Mouse (Mus musculus) stomach, embryonic 15.5 days (tissue): ENCODE data around the gene Plekha3. TPM values are rescaled to one million over a fixed set of nuclear protein-coding genes. Genes with fewer than 3 reads are reported as not detected.

ENCODE experiments used
- ATAC-seq: fragments of 200-750 bp; cut with Nextera tagmentation; 2 replicates; pipeline ENCODE4 v1.8.0; 2017; ENCODE audit warnings: low read depth, moderate number of reproducible peaks, moderate TSS enrichment; ENCODE audit not compliant: insufficient read depth, low FRiP score
- H3K27ac ChIP-seq: fragments of 300-500 bp; sonication (generic); 2 replicates; pipeline ENCODE4 v1.5.1; 2015; ENCODE audit warnings: mild to moderate bottlenecking, inconsistent platforms
- H3K27me3 ChIP-seq: fragments of 300-500 bp; sonication (generic); replicated peaks from 2 replicates; pipeline ENCODE4 v1.6.1; 2015; ENCODE audit warnings: inconsistent platforms
- H3K36me3 ChIP-seq: fragments of 300-500 bp; sonication (generic); 2 replicates; pipeline ENCODE4 v1.6.1; 2015; ENCODE audit warnings: inconsistent platforms
- H3K4me1 ChIP-seq: fragments of 300-500 bp; sonication (generic); 2 replicates; pipeline ENCODE4 v1.6.1; 2015; ENCODE audit warnings: inconsistent platforms
- H3K4me2 ChIP-seq: fragments of 300-500 bp; sonication (generic); 2 replicates; pipeline ENCODE4 v1.6.1; 2015; ENCODE audit warnings: mild to moderate bottlenecking, inconsistent platforms
- H3K4me3 ChIP-seq: fragments of 300-500 bp; sonication (generic); replicated peaks from 2 replicates; pipeline ENCODE4 v1.5.1; 2015; ENCODE audit warnings: inconsistent platforms
- H3K9ac ChIP-seq: fragments of 300-500 bp; sonication (generic); 2 replicates; pipeline ENCODE4 v1.6.1; 2015; ENCODE audit warnings: inconsistent platforms
- H3K9me3 ChIP-seq: fragments of 300-500 bp; sonication (generic); 2 replicates; pipeline ENCODE4 v1.6.1; 2016; ENCODE audit warnings: inconsistent platforms
- WGBS: fragments of 180-500 bp; shearing (Covaris S2); methylation state at CpG from one replicate; pipeline ENCODE4 v1.1.7; 2015; 5-methylcytosine and 5-hydroxymethylcytosine counted together
- polyA plus RNA-seq: library from polyadenylated mRNA; unstranded; fragments of >200 nt; fragmentation: Nextera tagmentation; extraction: Ambion mirVana; gene quantifications from 2 replicates; pipeline ENCODE4 v1.2.1, GENCODE M21; 2015

Plekha3 gene
- polyA plus RNA-seq, 1 experiment from 2014 or later: 10.3 TPM

DNA sequence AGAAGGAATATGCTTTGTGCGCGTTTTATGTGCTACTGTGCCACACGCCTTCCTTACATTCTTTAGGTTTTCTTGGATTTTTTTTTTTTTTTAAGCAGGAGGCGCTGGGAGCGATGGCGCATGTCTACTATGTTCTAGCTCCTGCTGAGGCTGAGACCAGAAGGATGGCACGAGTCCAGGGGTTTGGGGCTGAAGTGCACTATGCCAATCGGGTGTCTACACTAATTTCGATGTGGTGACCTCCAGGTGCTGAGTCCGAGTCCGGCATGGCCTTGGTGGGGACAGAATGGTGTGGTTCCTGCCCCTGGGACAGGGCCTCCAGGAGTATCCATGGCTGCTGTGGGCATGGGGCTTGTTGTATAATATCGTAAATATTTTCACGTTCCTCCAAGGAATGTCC lies 16.5 kb upstream of the Plekha3 start:
- Histone ChIP-seq H3K4me2 (no peak overlapping the region), H3K4me1 (no peaks in the 10 kb centered on the region), H3K27me3 (no peaks in the 10 kb centered on the region), H3K27ac (no peak overlapping the region), H3K4me3 (no peak overlapping the region), H3K9me3 (no peaks in the 10 kb centered on the region), H3K36me3 (0 out of 2 replicates have a peak, but pooled peaks cover 10% of the 10 kb centered on the region), H3K9ac (no peak overlapping the region)
- WGBS: 73% methylated on average over 13 of the region's 13 CpGs
- no peak for ATAC-seq

DNA sequence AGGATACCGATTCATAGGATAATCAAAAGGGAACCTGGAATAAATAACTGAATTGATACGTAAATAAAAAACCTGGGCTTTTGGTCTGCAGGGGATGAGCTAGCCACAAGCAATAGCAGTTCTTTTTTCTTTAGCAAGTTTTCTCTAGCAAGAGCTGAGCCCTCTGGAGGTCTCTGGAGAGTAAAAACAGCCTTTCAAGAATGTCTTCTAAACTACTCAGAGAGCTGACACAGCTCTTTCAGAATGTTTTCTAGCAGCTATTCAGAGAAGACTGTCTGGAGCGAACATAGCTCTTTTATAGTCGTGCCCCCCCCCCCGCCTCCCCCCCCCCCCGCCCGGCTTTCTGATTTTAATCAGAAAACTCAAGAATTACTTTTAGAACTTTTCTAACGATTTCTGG lies 15.7 kb upstream of the Plekha3 start:
- Histone ChIP-seq H3K36me3 (0 out of 2 replicates have a peak, but pooled peaks cover 10% of the 10 kb centered on the region), H3K27me3 (no peaks in the 10 kb centered on the region), H3K4me1 (no peaks in the 10 kb centered on the region), H3K4me2 (no peak overlapping the region), H3K27ac (no peak overlapping the region), H3K9me3 (no peaks in the 10 kb centered on the region), H3K9ac (no peak overlapping the region), H3K4me3 (no peak overlapping the region)
- 60% methylated on average over 6 of the region's 8 CpGs for WGBS
- ATAC-seq: no peak

GRCm38 (mm10) chr2:76665531-76665930 lies 9.6 kb upstream of the Plekha3 start:
- Histone ChIP-seq H3K4me3 (no peak overlapping the region), H3K27me3 (no peaks in the 10 kb centered on the region), H3K9me3 (no peaks in the 10 kb centered on the region), H3K36me3 (peaks cover 15% of the 10 kb centered on the region), H3K4me1 (no peaks in the 10 kb centered on the region), H3K27ac (no peak overlapping the region), H3K9ac (no peak overlapping the region), H3K4me2 (no peak overlapping the region)
- 94% methylated on average over 7 of the region's 7 CpGs for WGBS
- ATAC-seq: no peak

DNA sequence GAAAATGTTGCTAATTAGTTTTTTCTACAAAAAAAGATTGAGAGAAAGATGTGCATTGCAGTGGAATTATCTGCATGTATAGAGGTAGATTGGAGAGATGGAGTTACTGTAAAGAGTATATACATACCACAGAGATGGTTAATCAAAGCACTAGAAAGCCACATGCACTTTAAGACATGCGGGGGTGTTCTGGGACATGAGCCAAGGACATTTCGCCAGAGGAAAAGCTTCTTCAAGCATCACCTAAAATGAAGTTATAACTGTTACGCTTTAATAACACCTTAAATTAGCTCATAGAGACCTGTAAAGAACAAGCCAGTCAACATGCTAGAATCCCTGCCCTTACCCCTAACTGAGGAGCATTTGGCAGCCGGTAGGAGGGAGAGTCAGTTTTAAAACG lies 7.9 kb upstream of the Plekha3 start:
- Histone ChIP-seq H3K4me3 (no peak overlapping the region), H3K4me2 (no peak overlapping the region), H3K36me3 (peaks cover 9% of the 10 kb centered on the region), H3K9me3 (no peaks in the 10 kb centered on the region), H3K27ac (no peak overlapping the region), H3K27me3 (no peaks in the 10 kb centered on the region), H3K4me1 (no peaks in the 10 kb centered on the region), H3K9ac (no peak overlapping the region)
- WGBS: 66% methylated on average over 5 of the region's 5 CpGs
- no peak for ATAC-seq

GRCm38 (mm10) chr2:76671641-76672040 lies 3.4 kb upstream of the Plekha3 start:
- Histone ChIP-seq H3K27ac (no peak overlapping the region), H3K36me3 (no peaks in the 10 kb centered on the region), H3K4me2 (peak overlapping the region; percentile 56), H3K4me3 (peak overlapping the region; percentile 47), H3K9me3 (no peaks in the 10 kb centered on the region), H3K9ac (0 out of 2 replicates have a peak overlapping the region, but pooled peaks have one; percentile 17), H3K4me1 (peaks cover 8% of the 10 kb centered on the region; the same call in 1 of the 2 replicates), H3K27me3 (no peaks in the 10 kb centered on the region)
- no peak for ATAC-seq
- WGBS: 80% methylated on average over 6 of the region's 6 CpGs

DNA sequence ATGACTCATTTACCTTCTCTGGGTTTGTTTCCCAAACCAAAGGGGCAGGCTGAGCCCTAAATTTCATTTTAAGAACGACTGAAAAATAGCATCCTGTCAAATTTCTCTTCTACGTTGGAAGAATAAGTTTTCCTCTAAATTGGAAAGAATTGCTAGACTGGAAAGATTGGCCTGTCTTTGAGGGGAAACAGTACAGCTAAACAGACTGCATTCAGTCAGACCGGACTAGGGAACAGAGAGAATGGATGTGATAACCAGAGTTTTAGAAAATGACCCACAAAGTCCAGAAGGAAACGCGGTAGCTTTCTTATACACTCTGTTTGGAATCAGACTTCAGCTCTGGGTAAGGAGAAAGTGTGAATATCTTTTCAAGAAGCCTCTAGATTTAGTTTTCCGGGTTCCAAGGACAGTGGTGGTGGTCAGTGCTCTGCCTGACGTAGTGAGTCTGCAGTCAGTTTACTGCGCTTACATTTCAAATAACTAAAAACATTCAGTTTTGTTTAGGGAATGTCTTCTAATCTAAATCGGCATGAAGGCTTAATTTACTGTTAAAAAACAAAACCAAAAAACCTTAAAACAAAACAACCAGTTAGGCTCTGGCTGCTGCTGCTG lies 2.8 kb upstream of the Plekha3 start:
- H3K27ac ChIP-seq: peak overlapping the region; percentile 77
- peak overlapping the region; percentile 47 for H3K4me3 ChIP-seq
- H3K9ac ChIP-seq: peak overlapping the region; percentile 17; the same call in 1 of the 2 replicates
- ATAC-seq: no peak
- WGBS: 9% methylated on average over 9 of the region's 9 CpGs
- no peaks in the 10 kb centered on the region for H3K27me3 ChIP-seq
- H3K4me2 ChIP-seq: peak overlapping the region; percentile 56
- H3K9me3 ChIP-seq: no peaks in the 10 kb centered on the region
- peaks cover 11% of the 10 kb centered on the region; the same call in 1 of the 2 replicates for H3K4me1 ChIP-seq
- H3K36me3 ChIP-seq: no peaks in the 10 kb centered on the region

DNA sequence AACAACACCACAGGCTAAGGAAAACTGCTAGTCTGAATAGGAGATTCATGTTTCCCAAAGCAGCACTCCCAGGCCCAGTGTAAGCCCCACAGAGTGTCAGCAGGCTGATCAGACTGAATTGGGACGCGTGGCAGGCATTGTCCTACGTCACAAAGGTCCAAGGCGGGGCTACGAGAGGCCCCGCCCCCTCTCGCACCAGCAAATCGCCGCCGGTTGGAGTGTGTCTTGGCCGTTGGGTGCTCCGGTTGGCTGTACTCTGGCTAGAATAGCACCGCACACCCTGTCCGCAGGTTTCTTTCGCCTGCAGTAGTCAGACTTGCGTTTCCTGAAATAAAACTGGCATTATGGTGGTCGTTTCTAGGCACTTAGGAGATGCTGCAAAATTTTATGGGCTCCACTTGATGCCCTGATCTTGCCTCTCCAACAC lies 2.1 kb upstream of the Plekha3 start, which contains the start of gene Fkbp7:
Fkbp7 (minus strand) TSS at position 151 of the 427 bp plus-strand sequence.
- Histone ChIP-seq H3K4me2 (peak within 1 kb of the TSS; percentile 56), H3K9ac (peak within 1 kb of the TSS; percentile 17; the same call in 1 of the 2 replicates), H3K9me3 (no peaks in the 10 kb centered on the region), H3K4me3 (peak within 1 kb of the TSS; percentile 47), H3K27me3 (no peaks in the 10 kb centered on the region), H3K4me1 (peaks cover 11% of the 10 kb centered on the region; the same call in 1 of the 2 replicates), H3K27ac (peak within 1 kb of the TSS; percentile 77), H3K36me3 (no peaks in the 10 kb centered on the region)
- under 1% methylated on average over 17 of the region's 17 CpGs for WGBS
- peak; percentile 90 for ATAC-seq

DNA sequence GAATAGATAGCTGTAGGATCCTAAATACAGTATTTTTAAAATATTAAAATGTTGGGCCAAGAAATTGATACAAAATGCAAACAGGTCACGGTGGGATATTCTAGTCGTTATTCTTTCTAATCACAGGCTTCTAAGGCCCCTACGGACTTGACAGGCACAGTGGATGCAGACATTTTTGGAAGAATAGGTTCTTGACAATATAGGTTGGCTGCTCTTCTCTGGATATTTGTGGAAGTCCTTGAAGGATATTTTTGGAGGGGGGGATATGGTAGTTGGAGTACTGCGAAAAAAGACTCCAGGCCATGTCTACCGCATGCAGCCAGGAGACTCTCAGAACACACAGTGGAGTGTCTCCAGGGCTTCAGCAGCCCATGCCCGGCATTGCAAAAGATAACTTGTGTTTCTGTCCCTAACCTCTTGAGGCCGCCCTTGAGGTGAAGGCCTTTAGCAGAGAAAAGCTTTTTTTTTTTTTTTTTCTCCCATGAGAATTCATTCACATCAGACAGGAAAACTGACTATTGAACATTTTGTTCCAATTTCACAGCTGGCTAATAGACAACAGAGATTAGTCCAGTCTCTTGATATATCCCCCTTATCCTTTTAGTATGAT lies 1.5 kb upstream of the Plekha3 start:
- peak overlapping the region; percentile 47 for H3K4me3 ChIP-seq
- peak overlapping the region; percentile 56 for H3K4me2 ChIP-seq
- peaks cover 11% of the 10 kb centered on the region; the same call in 1 of the 2 replicates for H3K4me1 ChIP-seq
- H3K36me3 ChIP-seq: no peaks in the 10 kb centered on the region
- no peaks in the 10 kb centered on the region for H3K9me3 ChIP-seq
- no peaks in the 10 kb centered on the region for H3K27me3 ChIP-seq
- WGBS: 47% methylated on average over 7 of the region's 7 CpGs
- no peak overlapping the region for H3K9ac ChIP-seq
- no peak for ATAC-seq
- H3K27ac ChIP-seq: peak overlapping the region; percentile 77

- no peaks in the 10 kb centered on the region for H3K9me3 ChIP-seq
- under 1% methylated on average over 42 of the region's 44 CpGs for WGBS
- peaks cover 11% of the 10 kb centered on the region; the same call in 1 of the 2 replicates for H3K4me1 ChIP-seq
- no peaks in the 10 kb centered on the region for H3K36me3 ChIP-seq
- peak overlapping the region; percentile 79 for H3K27ac ChIP-seq
- H3K27me3 ChIP-seq: no peaks in the 10 kb centered on the region
- H3K4me3 ChIP-seq: peak overlapping the region; percentile 91
- H3K4me2 ChIP-seq: peak overlapping the region; percentile 75
- H3K9ac ChIP-seq: peak overlapping the region; percentile 79
- ATAC-seq: peak; percentile 28
These were observed 370 bp downstream of the Plekha3 start for GRCm38 (mm10) chr2:76675451-76675850.

- Histone ChIP-seq H3K4me2 (peak overlapping the region; percentile 75), H3K27ac (no peak overlapping the region), H3K36me3 (no peaks in the 10 kb centered on the region), H3K4me1 (peaks cover 11% of the 10 kb centered on the region; the same call in 1 of the 2 replicates), H3K27me3 (no peaks in the 10 kb centered on the region), H3K4me3 (peak overlapping the region; percentile 91), H3K9me3 (no peaks in the 10 kb centered on the region), H3K9ac (peak overlapping the region; percentile 79; the same call in 1 of the 2 replicates)
- WGBS: 11% methylated on average over 4 of the region's 4 CpGs
- ATAC-seq: no peak
These were observed 868 bp downstream of the Plekha3 start for GRCm38 (mm10) chr2:76675949-76676348.

DNA sequence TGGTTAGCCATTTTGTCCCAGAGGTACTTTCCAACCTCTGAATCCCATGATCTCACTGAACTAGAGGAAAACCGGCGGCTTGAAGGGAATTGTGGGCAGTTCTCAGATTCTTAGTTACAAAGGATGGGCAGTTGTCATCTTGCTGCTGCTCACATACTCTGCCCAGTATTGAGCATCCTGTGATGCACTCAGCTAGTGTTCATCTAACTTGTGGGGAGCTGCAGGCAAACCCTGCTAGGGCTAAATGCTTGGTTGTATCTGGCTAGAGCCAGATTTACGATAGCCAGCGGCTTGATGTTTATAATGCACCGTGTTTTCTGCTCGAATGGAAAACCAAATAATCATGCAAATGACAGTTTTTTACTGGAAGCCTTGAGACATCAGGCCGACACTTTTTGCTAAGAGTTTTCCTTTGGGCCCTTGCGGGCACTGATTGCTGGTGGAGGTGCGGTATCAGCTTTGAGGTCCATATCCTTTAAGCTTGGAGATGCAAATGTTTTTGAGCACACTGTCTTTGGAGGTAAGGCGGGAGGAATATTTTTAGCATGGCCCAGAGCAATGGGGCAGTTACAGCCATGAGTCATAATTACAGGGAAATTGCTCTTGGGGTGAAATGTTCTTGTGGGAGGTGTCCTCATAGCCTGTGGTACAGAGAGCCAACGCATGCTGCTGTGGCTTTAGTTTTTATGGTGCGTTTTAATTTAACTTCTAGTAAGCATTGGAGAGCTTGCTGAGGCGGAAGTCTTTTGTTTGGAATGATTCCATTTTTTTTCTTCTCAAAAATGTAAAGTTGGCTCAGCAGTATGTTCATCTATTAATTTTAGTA lies 1.5 kb downstream of the Plekha3 start:
- no peak for ATAC-seq
- no peaks in the 10 kb centered on the region for H3K27me3 ChIP-seq
- peak overlapping the region; percentile 75 for H3K4me2 ChIP-seq
- H3K36me3 ChIP-seq: no peaks in the 10 kb centered on the region
- peak overlapping the region; percentile 91 for H3K4me3 ChIP-seq
- H3K9ac ChIP-seq: no peak overlapping the region
- H3K9me3 ChIP-seq: no peaks in the 10 kb centered on the region
- no peak overlapping the region for H3K27ac ChIP-seq
- H3K4me1 ChIP-seq: peaks cover 11% of the 10 kb centered on the region; the same call in 1 of the 2 replicates
- 55% methylated on average over 13 of the region's 13 CpGs for WGBS
